Mouse (Mus musculus): ENCODE results near the gene Gm37240. TPM values are rescaled to one million over a fixed set of nuclear protein-coding genes. Genes with fewer than 3 reads are reported as not detected.

Gm37240 gene
- polyA plus RNA-seq, 1 experiment: not detected

DNA sequence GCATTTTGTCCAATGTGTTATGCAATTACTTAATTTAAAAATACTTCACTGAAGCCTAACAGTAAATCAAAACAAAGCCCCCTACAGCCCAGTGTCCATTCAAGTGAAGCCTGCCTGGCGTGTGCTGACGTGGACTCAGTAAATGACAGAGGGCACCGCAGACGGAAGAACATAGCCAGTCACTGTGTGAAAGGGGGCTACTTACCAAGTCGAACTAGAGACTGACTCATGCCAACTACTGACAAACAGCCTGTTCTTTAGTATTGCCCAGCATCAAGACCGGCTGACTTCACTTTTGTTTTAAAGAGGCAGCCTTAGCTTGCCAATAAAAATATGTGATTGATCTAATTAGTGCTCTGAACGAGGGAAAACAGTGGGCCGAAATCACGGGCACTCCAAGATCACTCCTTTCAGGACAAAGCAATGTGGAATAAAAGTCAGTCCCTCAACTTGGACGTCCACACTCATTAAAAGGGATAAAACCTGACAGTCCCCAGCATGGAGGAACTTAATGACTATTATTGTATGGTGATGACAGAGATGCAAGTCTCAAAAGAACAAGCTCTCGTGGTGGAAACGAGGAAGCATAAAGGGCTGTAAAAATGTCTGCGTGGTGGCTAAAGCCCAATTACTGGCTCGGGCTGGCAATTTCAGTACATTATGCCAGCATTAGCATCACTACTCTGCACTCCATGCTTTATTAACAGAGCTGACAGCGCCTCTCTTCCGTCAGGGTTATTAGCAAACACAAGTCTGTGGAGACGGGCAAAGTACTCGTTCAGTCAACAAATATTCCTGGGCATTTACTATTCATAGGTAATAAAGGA is 123.1 kb downstream of the Gm37240 start:
- no peak overlapping the region for H3K27ac ChIP-seq (ENCODE audit: insufficient read depth, low read depth, low read length)

GRCm38 (mm10) chr3:85757944-85758343 is 129.4 kb downstream of the Gm37240 start:
- Histone ChIP-seq H3K27ac (ENCODE audit: insufficient read depth, low read depth, low read length) (no peak overlapping the region), H3K4me3 (ENCODE audit: insufficient read depth, low read depth, low read length) (no peak overlapping the region), H3K4me1 (ENCODE audit: control insufficient read depth, insufficient read depth, low read length) (no peaks in the 10 kb centered on the region)
- 84% methylated on average over 2 of the region's 2 CpGs for WGBS
- TF ChIP-seq CTCF (IDR thresholded peaks at IDR 0.05; ENCODE audit: insufficient read depth, low read depth, low read length) (no peak), POLR2A (IDR thresholded peaks at IDR 0.05; ENCODE audit: insufficient read depth, low read depth, low read length) (no peak)

More for the DNA sequence above, 123.1 kb downstream of the Gm37240 start:
- Histone ChIP-seq H3K4me1 (ENCODE audit: control insufficient read depth, insufficient read depth, low read length) (peaks cover 8% of the 10 kb centered on the region), H3K4me3 (ENCODE audit: insufficient read depth, low read depth, low read length) (no peak overlapping the region)
- 54% methylated on average over 18 of the region's 18 CpGs for WGBS
- TF ChIP-seq CTCF (IDR thresholded peaks at IDR 0.05; ENCODE audit: insufficient read depth, low read depth, low read length): no peak
- TF ChIP-seq POLR2A (IDR thresholded peaks at IDR 0.05; ENCODE audit: insufficient read depth, low read depth, low read length): no peak

- WGBS: 94% methylated on average over 4 of the region's 4 CpGs
- no peaks in the 10 kb centered on the region for H3K4me1 ChIP-seq (ENCODE audit: control insufficient read depth, insufficient read depth, low read length)
- TF ChIP-seq POLR2A (IDR thresholded peaks at IDR 0.05; ENCODE audit: insufficient read depth, low read depth, low read length) (no peak), CTCF (IDR thresholded peaks at IDR 0.05; ENCODE audit: insufficient read depth, low read depth, low read length) (no peak)
- H3K27ac ChIP-seq (ENCODE audit: insufficient read depth, low read depth, low read length): no peak overlapping the region
- no peak overlapping the region for H3K4me3 ChIP-seq (ENCODE audit: insufficient read depth, low read depth, low read length)
Measured at GRCm38 (mm10) chr3:85757435-85757834, 129.9 kb downstream of the Gm37240 start.

- 88% methylated on average over 4 of the region's 4 CpGs for WGBS
- TF ChIP-seq CTCF (IDR thresholded peaks at IDR 0.05; ENCODE audit: insufficient read depth, low read depth, low read length) (no peak), POLR2A (IDR thresholded peaks at IDR 0.05; ENCODE audit: insufficient read depth, low read depth, low read length) (no peak)
Measured at GRCm38 (mm10) chr3:85749348-85749747, 138.0 kb downstream of the Gm37240 start.

DNA sequence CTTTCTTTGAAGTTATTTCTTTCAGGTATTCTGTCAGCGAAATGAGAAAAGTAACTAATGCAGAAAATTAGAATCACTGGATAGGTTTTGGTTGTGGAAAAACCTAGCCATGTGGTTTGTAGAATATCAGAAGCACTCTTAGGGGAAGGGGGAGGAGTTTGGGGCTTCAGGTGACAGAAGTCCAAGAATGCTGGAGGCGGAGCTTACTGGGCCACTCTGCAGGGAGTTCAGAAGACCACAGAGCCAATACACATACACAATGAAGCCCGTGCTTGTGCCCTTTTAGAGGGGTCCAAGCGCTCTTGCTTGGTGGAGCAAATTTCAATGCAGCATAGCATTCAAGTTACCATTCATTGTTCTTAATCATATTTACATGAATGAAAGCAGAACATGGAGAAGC is 138.5 kb downstream of the Gm37240 start:
- TF ChIP-seq CTCF (IDR thresholded peaks at IDR 0.05; ENCODE audit: insufficient read depth, low read depth, low read length) (no peak), POLR2A (IDR thresholded peaks at IDR 0.05; ENCODE audit: insufficient read depth, low read depth, low read length) (no peak)
- no peaks in the 10 kb centered on the region for H3K4me1 ChIP-seq (ENCODE audit: control insufficient read depth, insufficient read depth, low read length)
- H3K4me3 ChIP-seq (ENCODE audit: insufficient read depth, low read depth, low read length): no peak overlapping the region
- no peak overlapping the region for H3K27ac ChIP-seq (ENCODE audit: insufficient read depth, low read depth, low read length)
- 79% methylated on average over 4 of the region's 4 CpGs for WGBS

More at GRCm38 (mm10) chr3:85749348-85749747, 138.0 kb downstream of the Gm37240 start:
- Histone ChIP-seq H3K4me3 (ENCODE audit: insufficient read depth, low read depth, low read length) (no peak overlapping the region), H3K27ac (ENCODE audit: insufficient read depth, low read depth, low read length) (no peak overlapping the region), H3K4me1 (ENCODE audit: control insufficient read depth, insufficient read depth, low read length) (no peaks in the 10 kb centered on the region)

GRCm38 (mm10) chr3:85746116-85746515 is 141.2 kb downstream of the Gm37240 start:
- Histone ChIP-seq H3K4me1 (ENCODE audit: control insufficient read depth, insufficient read depth, low read length) (no peaks in the 10 kb centered on the region), H3K4me3 (ENCODE audit: insufficient read depth, low read depth, low read length) (no peak overlapping the region), H3K27ac (ENCODE audit: insufficient read depth, low read depth, low read length) (no peak overlapping the region)
- 66% methylated on average over 4 of the region's 4 CpGs for WGBS
- TF ChIP-seq CTCF (IDR thresholded peaks at IDR 0.05; ENCODE audit: insufficient read depth, low read depth, low read length): no peak
- no peak for TF ChIP-seq POLR2A (IDR thresholded peaks at IDR 0.05; ENCODE audit: insufficient read depth, low read depth, low read length)

- H3K4me1 ChIP-seq (ENCODE audit: control insufficient read depth, insufficient read depth, low read length): no peaks in the 10 kb centered on the region
- H3K4me3 ChIP-seq (ENCODE audit: insufficient read depth, low read depth, low read length): no peak overlapping the region
- no peak overlapping the region for H3K27ac ChIP-seq (ENCODE audit: insufficient read depth, low read depth, low read length)
- WGBS: 96% methylated on average over 3 of the region's 3 CpGs
- TF ChIP-seq POLR2A (IDR thresholded peaks at IDR 0.05; ENCODE audit: insufficient read depth, low read depth, low read length) (no peak), CTCF (IDR thresholded peaks at IDR 0.05; ENCODE audit: insufficient read depth, low read depth, low read length) (no peak)
Measured at GRCm38 (mm10) chr3:85741767-85742166, 145.6 kb downstream of the Gm37240 start.

- no peak overlapping the region for H3K27ac ChIP-seq (ENCODE audit: insufficient read depth, low read depth, low read length)
- 82% methylated on average over 3 of the region's 3 CpGs for WGBS
- H3K4me1 ChIP-seq (ENCODE audit: control insufficient read depth, insufficient read depth, low read length): peaks cover 6% of the 10 kb centered on the region
- TF ChIP-seq CTCF (IDR thresholded peaks at IDR 0.05; ENCODE audit: insufficient read depth, low read depth, low read length) (no peak), POLR2A (IDR thresholded peaks at IDR 0.05; ENCODE audit: insufficient read depth, low read depth, low read length) (no peak)
- no peak overlapping the region for H3K4me3 ChIP-seq (ENCODE audit: insufficient read depth, low read depth, low read length)
Measured at GRCm38 (mm10) chr3:85738591-85738990, 148.7 kb downstream of the Gm37240 start.

- Histone ChIP-seq H3K4me1 (ENCODE audit: control insufficient read depth, insufficient read depth, low read length) (peaks cover 6% of the 10 kb centered on the region), H3K4me3 (ENCODE audit: insufficient read depth, low read depth, low read length) (no peak overlapping the region), H3K27ac (ENCODE audit: insufficient read depth, low read depth, low read length) (no peak overlapping the region)
- TF ChIP-seq POLR2A (IDR thresholded peaks at IDR 0.05; ENCODE audit: insufficient read depth, low read depth, low read length) (no peak), CTCF (IDR thresholded peaks at IDR 0.05; ENCODE audit: insufficient read depth, low read depth, low read length) (no peak)
- WGBS: 71% methylated on average over 5 of the region's 5 CpGs
Measured at GRCm38 (mm10) chr3:85733939-85734729, 153.2 kb downstream of the Gm37240 start.

Data from olfactory bulb, adult 2 months (tissue).